Mouse (Mus musculus): ENCODE measurements around the gene Hspg2.

Hspg2 gene

DNA sequence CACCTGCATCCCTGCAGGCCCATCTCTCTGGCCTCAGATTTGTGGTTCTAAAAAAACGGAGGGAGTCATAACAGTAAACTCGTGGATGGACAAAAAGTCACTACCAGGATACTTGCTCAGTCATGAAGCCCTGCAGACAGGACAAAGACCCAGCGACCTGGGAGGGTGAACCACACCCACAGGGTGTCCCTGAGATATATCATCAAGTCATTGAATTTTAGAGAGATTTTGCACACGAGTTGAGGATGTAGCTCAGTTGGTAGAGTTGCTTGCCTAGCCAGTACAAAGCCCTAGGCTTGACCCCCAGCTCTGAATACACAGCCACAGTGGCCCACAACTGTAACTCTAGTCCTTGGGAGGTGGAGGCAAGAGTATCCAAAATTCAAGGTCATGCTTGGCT lies 7.4 kb upstream of the Hspg2 start:
- no peak for DNase-seq (ENCODE audit: low read depth, low spot score)

DNA sequence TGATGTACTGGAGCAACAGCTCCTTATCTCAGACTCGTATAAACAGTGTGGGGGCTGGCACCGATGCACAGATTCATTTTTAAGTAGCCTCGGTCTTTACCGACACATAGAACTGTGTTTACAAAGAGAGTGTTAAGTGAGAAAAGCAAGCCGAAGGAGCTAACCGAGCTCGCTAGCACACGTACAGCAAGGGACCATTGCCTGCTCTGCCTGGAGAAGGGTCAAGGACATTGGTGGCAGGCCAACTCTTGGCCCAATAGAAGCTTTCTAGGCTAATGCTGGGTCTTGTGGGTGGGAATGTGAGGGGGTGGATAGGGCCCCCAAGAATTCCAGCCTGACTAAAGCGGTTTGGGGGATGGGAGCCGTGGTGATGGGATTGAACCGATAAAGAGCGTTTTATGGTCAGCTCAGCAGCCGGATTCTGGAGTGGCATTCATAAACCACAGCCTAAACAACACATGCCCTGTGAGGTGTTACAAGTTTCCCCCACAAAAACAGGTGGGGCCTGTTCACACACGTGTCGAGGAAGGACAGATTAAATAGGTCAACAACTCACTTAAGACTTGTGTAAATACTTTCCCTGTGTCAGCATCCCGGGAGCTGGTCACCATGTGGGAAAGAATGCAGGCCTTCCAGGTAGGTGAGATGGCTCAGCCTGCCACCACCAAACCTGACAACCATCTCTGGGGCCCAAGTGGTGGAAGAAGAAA lies 6.4 kb upstream of the Hspg2 start:
- no peak for DNase-seq (ENCODE audit: low read depth, low spot score)

DNA sequence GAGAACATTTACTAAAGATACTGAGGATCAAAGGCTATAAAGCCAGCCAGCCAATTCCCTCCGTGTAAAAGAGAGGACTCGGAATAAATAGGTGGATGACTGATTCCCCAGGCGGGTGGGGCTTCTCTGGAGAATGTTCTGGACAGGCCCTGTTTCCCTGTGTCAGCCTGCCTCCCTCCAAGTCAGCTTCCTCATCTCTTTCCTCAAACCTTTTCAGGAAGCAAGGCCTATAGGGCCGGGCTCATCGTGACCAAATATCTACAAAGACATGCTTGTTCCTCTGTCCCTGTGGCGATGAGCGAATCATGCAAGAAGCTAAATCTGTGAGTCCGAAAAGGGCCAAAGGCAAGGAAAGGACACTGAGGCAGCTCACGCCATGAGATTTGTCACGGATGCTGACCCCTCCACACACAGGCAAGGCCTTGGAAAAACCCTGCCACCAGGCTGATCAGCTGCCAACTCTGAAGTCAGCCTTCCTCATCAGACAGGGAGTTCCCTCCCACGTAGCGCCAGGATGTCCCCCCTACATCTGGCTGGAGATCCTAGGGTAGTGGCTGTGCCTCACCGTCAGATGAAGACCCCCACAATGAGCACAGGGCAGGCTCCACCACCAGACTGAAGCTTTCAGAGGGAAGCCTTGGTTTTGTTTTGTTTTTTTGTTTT lies 3.3 kb upstream of the Hspg2 start:
- no peak for DNase-seq (ENCODE audit: low read depth, low spot score)

GRCm38 (mm10) chr4:137466991-137467390 lies 1.6 kb upstream of the Hspg2 start:
- DNase-seq (ENCODE audit: low read depth, low spot score): no peak

- no peak for DNase-seq (ENCODE audit: low read depth, low spot score)
These were observed 1.0 kb upstream of the Hspg2 start for GRCm38 (mm10) chr4:137467525-137467924.

GRCm38 (mm10) chr4:137469081-137469844 lies 694 bp downstream of the Hspg2 start:
- no peak for DNase-seq (ENCODE audit: low read depth, low spot score)

DNA sequence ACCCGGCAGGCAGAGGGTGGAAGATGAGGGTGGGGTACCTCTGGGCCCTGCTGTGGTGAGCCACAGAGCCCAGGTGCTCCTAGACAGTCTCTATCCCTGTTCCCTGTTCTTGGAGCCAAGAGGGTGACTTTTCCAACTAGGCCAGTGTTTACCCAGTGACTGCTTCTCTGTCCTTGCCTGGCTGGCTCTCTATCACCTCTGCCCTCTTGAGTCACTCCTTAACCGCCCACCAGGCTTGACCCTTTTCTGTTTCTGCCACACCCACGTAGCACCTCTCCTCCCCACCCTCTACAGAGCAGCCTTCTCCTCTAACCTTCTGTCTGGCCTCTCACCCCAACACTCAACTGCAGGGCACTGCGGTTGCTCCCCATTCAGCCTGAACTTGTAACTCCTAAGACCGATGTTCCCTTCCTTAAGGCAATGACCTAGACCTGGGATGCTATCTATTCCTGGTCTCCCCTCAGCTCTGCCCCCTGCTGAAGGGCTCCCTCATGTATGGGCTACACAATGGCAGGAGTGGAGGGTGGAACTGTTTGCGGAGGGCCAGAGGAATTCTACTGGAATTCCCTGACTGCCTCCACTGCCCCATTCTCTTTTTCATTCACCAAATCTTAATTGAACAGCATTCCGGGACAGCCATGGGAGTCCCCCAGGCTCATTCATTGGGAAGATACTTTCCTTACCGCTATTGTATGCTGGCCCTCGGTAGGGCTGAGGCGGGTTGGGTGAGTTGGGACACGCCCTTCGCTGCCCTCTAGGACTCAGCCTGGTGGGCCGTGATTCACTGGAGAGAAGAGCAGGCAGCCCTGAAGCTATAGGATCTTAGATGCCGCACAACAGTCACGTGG lies 1.5 kb downstream of the Hspg2 start:
- DNase-seq (ENCODE audit: low read depth, low spot score): no peak

DNA sequence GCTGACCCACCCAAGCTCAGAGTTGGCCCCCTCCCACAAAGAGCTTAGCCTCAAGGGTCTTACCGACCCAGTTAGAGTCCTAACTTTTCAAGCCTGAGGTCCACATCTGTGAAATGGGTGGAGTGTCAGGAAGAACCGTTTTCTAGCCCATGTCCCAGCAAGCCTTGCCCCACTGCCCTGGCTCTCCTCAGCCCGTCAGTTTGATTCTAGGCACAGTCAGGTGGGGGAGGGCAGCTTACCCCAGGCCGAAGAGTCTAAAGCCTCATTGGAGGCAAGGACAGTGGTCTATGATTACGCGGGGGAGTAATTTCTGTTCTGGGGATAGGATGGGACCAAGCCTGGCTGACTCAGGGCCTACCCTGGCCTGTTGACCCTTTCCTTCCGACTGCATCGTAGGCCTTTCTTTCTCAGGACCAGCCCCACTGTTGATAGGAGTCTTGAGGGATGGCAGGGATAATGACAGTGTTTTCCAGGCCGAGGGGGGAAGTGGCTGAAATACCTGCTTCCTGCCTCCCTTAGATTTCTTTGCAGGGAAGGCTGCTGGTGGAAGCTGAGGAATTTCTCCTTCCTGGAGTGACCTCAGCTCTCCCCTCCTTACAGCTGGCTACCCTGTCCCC lies 2.2 kb downstream of the Hspg2 start:
- DNase-seq (ENCODE audit: low read depth, low spot score): no peak

DNA sequence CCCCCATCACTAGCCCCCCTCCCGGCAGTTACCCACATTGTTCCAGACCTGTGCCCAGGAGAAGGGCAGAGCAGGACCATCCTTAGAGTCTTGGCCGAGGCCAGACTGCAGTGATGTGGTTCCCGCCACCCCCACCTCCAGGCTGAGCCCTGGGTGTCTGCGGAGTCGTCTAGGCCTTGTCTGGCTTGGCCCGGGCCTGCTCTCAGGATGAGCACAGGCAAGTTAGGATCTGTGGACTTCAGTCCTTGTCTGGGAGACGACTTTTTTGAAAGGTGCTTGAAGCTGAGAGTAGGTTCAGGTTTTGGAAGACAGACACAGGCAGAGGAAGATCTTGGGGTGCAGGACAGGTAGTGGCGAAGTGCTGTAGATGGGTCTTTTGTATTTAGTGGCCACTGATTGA lies 2.8 kb downstream of the Hspg2 start:
- DNase-seq (ENCODE audit: low read depth, low spot score): no peak

GRCm38 (mm10) chr4:137473240-137473639 lies 4.7 kb downstream of the Hspg2 start:
- DNase-seq (ENCODE audit: low read depth, low spot score): no peak

GRCm38 (mm10) chr4:137473701-137474388 lies 5.3 kb downstream of the Hspg2 start:
- no peak for DNase-seq (ENCODE audit: low read depth, low spot score)

- no peak for DNase-seq (ENCODE audit: low read depth, low spot score)
These were observed 6.1 kb downstream of the Hspg2 start for GRCm38 (mm10) chr4:137474694-137475093.

GRCm38 (mm10) chr4:137475271-137476050 lies 6.9 kb downstream of the Hspg2 start:
- no peak for DNase-seq (ENCODE audit: low read depth, low spot score)

DNA sequence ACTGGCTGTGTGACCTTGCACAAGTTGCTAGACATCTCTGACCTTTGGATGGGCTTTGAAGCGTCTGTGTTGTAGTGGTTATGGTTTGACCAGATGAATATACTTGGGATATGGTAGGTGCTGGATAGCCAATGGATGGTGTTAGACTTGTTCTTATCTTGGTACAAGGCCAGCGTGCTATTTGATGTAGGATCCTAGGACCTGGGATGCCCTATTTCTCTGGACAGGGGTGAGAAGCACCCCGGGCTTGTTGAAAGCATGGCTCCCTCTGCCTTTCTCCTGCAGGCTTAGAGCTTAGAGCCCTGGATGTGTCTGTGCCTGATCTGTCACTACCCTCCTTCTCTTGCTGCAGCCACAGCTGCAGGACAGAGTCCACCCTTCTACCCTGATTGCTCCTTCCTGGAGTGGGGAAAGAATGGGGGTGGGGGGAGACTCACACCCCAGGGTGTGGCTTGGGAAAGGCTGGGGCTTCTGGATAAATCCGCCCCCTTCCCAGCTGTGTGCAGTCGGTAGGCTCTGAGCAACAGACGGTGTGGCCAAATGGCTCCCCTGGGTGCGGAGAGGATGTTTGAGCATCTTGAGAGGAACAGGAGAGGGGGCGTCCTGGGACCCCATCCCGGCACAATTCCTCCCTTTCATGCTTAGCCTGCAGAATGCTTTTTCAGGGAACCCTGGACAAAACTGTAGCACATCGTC lies 7.6 kb downstream of the Hspg2 start:
- no peak for DNase-seq (ENCODE audit: low read depth, low spot score)

- no peak for DNase-seq (ENCODE audit: low read depth, low spot score)
These were observed 8.2 kb downstream of the Hspg2 start for GRCm38 (mm10) chr4:137476761-137477237.

DNA sequence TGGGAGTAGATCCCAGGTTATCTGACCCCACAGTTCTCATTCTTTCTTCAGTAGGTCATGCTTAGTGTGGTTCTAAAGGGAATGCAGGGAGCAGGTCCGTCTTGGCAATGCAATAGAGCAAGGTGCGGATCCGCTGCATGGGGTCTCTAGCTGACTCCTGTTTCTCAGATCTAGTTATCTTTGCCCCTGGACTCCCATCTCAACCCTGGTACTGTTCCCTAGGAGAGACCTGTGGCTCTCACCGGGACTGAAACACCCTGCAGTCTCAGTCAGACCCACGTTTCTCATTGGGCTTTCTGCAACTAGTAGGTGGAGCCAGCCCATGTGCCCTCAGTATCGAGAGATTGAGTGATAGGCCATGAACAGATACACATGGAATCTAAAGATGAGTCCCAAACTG lies 9.0 kb downstream of the Hspg2 start:
- no peak for DNase-seq (ENCODE audit: low read depth, low spot score)

DNA sequence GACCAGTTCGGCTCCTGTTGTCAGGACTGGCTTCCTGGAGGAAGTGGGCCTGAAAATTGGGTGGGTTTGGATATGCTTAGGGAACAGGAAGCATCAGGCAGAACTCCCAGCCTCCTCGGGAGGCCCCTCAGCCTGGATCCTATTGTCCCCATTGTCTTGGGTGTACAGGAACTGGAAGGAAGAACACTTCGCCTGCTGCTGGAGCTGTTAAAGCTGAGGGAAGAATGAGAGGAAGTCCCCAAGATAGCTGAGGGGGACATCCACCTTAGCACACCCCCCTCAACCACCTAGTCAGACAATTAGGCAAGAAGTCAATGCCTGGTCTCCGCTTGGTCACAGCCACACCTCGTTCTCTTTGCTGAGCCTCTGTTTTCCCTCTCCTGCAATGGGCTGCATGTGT lies 9.7 kb downstream of the Hspg2 start:
- DNase-seq (ENCODE audit: low read depth, low spot score): no peak

DNA sequence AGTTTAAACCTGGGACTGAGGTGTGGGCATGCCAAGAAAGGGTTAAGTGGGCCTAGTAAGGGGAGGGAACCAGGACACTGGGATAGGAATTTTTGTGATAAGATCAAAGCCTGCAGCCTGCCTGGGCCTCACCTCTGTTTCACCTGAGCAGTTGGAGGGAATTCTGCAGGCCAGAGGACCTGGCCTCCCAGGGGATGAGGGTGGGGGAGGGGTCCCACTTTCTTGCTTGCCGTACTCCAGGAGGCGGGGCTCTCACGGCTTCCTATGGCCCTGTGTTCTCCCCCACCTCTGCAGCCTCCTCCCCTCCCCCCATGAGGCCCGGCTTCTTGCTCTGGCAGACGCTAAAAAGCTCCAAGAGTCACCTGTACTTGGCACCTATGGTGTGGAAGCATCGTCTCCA lies 11.2 kb downstream of the Hspg2 start:
- DNase-seq (ENCODE audit: low read depth, low spot score): no peak

Data from brain, embryonic 18.5 days (tissue).